Mouse (Mus musculus) G1E (cell line): Measurements from ENCODE around the gene Ppp4r1.

Experiments used
- CTCF ChIP-seq: IDR thresholded peaks from 2 replicates; pipeline ENCODE4 v1.5.1; 2012; ENCODE audit warnings: low read depth, low read length, inconsistent platforms, mixed read lengths
- GATA1 ChIP-seq: IDR thresholded peaks from 2 replicates; pipeline ENCODE4 v1.6.1; 2012; ENCODE audit warnings: borderline replicate concordance, low read length, inconsistent platforms, mixed read lengths
- POLR2AphosphoS5 ChIP-seq: IDR thresholded peaks from 2 replicates; pipeline ENCODE4 v1.6.1; 2012; ENCODE audit warnings: low read depth, low read length, inconsistent platforms; ENCODE audit not compliant: insufficient replicate concordance
- TAL1 ChIP-seq: conservative IDR thresholded peaks from 2 replicates; pipeline ENCODE4 v1.6.1; 2012; ENCODE audit warnings: low read depth, low read length, inconsistent platforms, mixed read lengths

GRCm38 (mm10) chr17:65847694-65848449, 65.5 kb downstream of the Ppp4r1 start:
- TF ChIP-seq GATA1 (no peak), CTCF (no peak), TAL1 (no peak), POLR2AphosphoS5 (no peak)
